Mouse (Mus musculus): ENCODE measurements around the gene Uqcr10.

The Uqcr10 gene

GRCm38 (mm10) chr11:4704072-4704964 lies at the start of gene Uqcr10, which contains the start of gene Zmat5:
Gene Uqcr10 (minus strand): TSS chr11:4704342.
Gene Zmat5 (plus strand): TSS chr11:4704678.
- ATAC-seq (ENCODE audit: low TSS enrichment) = peak; percentile 99

- no peak for ATAC-seq (ENCODE audit: low TSS enrichment)
Observed at GRCm38 (mm10) chr11:4752836-4753235, 48.7 kb upstream of the Uqcr10 start.

DNA sequence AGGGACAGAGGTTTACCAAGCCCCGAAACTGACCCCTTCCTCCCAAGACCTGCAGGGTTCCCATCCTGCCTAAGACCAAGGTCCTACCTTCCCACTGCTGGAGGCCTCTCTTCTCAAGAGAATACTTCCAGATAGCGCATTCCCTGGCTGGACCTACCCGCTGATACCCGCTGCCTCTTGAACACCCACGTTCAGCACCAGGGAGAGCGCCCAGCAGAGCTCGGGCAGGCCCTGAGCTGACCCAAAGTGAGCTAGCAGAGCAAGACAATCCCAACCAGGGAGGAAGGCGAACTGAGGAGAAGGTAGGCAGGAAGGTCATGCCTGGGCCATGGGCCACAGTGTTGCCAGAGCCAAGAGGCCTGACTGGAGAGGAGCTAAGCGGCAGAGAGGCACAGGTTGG lies 46.1 kb upstream of the Uqcr10 start:
- ATAC-seq (ENCODE audit: low TSS enrichment) = no peak

- no peak for ATAC-seq (ENCODE audit: low TSS enrichment)
Observed at GRCm38 (mm10) chr11:4747285-4747684, 43.1 kb upstream of the Uqcr10 start.

DNA sequence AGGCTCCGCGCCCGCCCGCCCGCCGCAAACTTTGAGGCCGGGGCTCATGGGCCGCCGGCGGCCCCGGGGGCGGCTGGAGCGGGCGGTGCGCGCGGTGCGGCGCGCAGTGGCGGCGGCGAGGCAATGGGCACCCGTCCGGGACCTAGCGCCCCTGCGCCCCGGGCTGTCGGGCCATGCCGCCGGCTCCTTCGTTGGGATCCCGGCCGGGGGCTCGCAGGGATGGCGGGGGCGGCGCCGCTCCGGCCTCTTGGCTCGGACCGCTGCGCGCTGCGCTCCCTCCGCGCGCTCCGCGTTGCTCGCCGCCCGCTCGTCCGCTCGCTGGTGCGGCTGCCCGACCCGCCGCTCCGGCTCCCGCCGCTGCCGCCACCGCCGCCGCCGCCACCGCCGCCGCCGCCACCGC lies 42.6 kb upstream of the Uqcr10 start, which contains the start of gene Cabp7:
Cabp7 (minus strand) TSS at position 46 of the 400 bp plus-strand sequence.
- no peak for ATAC-seq (ENCODE audit: low TSS enrichment)

DNA sequence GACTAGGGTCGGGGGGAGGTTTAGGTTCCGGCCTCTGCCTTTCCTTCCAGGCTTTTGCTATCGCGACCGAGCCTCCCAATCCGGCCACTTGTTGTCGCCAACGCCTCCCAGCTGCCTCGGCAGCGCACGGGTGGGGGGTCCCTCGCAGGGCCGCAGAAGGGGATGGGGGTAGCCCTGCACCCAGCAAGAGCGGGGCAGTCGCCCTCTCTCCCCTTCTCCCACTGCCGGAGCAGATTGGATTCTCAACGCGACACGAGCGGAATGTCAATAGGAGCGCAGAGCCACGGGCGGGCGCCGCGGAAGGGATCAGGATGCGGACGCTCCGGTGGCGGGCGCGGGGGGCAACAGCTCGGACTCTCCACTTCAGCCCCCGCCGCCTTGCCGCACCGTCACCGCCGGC lies 41.8 kb upstream of the Uqcr10 start:
- ATAC-seq (ENCODE audit: low TSS enrichment) = no peak

GRCm38 (mm10) chr11:4744691-4745090 lies 40.5 kb upstream of the Uqcr10 start:
- no peak for ATAC-seq (ENCODE audit: low TSS enrichment)

DNA sequence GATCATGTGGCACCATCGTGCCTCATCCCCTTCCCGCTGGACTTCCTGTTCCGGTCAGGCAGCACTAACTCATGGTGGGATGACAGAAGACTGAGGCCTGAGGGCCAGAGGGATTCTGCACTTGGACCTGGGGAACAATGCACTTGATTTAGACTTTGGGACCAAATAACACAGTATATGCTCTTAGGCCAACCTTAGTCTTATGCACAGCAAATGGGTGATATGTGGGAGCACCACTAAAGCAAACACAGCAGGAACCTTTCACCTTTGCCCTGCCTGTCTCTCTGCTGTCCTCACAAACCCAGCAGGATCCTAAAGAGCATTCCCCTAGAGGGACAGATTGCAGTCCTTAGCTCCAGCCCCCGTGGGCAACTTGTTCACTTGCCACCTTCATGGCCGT lies 36.6 kb upstream of the Uqcr10 start:
- no peak for ATAC-seq (ENCODE audit: low TSS enrichment)

- ATAC-seq (ENCODE audit: low TSS enrichment) = peak; percentile 31; the same call in 1 of the 2 replicates
Observed at GRCm38 (mm10) chr11:4738719-4739118, 34.6 kb upstream of the Uqcr10 start.

DNA sequence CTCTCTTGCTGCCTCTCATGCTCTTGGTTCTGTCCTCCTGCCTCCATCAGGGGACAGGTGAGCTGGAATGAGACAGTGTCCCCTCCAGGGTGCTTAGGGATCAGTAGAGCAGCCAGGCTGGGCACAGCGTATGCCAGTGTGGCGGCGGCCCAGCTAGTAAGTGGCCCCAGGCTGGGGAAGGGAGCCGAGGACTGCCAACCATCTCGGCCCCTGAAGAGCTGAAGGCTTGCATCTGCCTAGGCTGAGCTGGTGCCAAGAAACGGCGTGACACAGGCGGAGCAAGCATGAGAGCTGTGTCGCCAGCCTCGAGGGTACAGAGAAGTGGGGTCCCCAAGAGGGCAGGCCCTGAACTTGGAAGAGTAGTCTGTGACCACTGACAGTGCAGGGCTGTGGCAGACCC lies 33.5 kb upstream of the Uqcr10 start:
- peak; percentile 25; the same call in 1 of the 2 replicates for ATAC-seq (ENCODE audit: low TSS enrichment)

DNA sequence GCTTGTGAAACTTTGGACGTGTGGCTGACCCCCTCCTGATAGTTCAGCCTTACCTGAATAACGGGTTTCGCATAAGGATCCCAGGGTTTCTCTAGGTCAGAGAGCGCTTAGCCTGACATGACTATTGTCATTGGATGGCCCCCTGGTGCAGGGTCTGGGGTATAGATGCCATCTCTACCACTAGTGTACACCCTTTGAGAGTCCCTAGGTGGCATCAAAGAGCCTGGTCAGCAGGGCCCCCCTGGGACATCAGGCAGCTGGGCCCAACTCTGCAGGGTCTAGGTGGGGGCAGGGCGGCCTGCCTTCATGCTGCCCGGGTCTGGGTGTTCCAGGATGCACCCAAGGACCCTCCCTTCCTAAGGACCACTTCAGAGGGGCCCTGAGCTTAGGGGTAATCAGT lies 32.2 kb upstream of the Uqcr10 start:
- no peak for ATAC-seq (ENCODE audit: low TSS enrichment)

GRCm38 (mm10) chr11:4734179-4734578 lies 30.0 kb upstream of the Uqcr10 start:
- no peak for ATAC-seq (ENCODE audit: low TSS enrichment)

DNA sequence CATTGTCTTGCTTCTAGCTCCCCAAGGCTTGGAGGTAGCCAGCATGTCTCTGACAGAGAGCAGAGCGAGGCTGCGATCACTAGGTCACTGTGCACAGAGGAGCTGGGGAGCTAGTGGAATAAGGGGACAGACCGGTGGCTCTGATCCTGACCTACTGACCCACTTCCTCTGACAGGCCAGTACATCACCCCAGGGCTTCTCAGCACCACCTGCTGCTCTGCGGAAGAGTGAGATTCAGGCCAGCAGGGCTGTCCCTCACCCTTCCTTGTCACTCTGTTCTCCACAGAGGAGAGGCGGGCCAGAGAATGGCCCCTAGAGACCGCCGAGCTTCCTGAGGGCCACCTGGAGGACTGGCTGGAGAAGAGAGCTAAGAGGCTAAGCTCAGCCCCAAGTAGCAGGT lies 27.6 kb upstream of the Uqcr10 start:
- ATAC-seq (ENCODE audit: low TSS enrichment) = no peak

DNA sequence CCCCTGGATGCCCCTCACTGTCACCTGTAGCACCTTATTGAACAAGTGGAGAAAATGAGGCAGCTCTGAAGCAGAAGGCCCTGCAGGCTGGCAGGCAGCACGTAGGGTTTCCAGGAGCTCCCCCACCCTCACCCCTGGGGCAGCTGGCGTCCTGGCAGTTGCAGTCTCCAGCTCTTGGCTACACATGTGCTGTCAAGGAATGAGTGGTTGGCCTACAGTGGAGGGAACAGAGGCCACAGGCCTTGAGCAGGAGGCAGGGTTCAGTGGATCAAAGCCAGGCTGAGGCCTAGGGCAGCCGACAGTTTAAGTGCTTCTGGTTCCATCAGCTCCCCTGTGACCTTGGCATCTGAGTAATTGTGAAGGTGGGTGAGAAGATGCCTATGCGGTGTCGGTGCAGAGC lies 26.8 kb upstream of the Uqcr10 start:
- no peak for ATAC-seq (ENCODE audit: low TSS enrichment)

GRCm38 (mm10) chr11:4730096-4730495 lies 26.0 kb upstream of the Uqcr10 start:
- ATAC-seq (ENCODE audit: low TSS enrichment) = no peak

DNA sequence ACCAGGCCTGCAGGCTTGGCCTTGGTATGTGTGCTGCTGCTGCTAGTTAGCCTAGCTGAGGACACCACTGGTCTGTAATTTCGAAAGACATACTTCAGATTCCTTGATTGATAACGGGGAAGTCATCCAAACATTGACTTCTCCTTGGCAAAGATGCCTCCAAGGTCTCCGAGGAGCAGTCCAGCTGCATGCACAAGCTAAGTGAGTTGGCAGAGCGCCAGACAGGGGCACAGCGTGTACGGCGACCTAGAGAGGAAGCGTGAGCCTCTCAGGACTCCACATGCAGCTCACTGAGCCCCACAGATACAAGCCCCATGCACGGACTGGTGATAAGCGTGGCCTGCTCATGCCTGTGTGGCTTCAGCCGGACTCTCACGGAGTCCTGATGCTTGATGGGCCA lies 25.5 kb upstream of the Uqcr10 start:
- ATAC-seq (ENCODE audit: low TSS enrichment) = no peak

GRCm38 (mm10) chr11:4721728-4722127 lies 17.6 kb upstream of the Uqcr10 start:
- ATAC-seq (ENCODE audit: low TSS enrichment) = no peak

- peak; percentile 71 for ATAC-seq (ENCODE audit: low TSS enrichment)
Observed at GRCm38 (mm10) chr11:4720900-4721580, 16.9 kb upstream of the Uqcr10 start.

- ATAC-seq (ENCODE audit: low TSS enrichment) = no peak
Observed at GRCm38 (mm10) chr11:4720393-4720792, 16.3 kb upstream of the Uqcr10 start.

DNA sequence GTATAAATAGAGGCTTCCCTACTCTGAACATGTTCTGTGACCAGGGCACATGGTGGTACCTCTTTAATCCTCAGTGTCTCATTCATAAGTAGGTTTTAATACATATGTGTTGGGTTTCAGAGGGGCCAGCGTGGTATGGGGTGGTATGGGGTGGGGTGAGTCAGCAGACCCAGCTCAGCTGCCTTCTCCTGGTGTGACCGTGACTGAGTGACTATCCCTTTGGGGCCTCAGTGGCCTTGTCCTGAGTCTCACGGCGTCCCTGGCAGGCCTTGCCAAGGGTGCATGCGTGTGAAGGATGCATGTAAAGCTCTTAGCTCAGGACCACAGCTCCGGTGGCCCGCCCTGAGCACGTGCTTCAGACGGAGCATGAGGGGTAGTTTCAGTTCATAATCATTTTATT lies 15.8 kb upstream of the Uqcr10 start:
- ATAC-seq (ENCODE audit: low TSS enrichment) = no peak

- peak; percentile 49; the same call in 1 of the 2 replicates for ATAC-seq (ENCODE audit: low TSS enrichment)
Observed at GRCm38 (mm10) chr11:4718548-4718947, 14.4 kb upstream of the Uqcr10 start.

GRCm38 (mm10) chr11:4716530-4717236 lies 12.5 kb upstream of the Uqcr10 start:
- ATAC-seq (ENCODE audit: low TSS enrichment) = no peak

Measured in frontal cortex, adult (tissue).